Mouse (Mus musculus) embryo, embryonic 11.5 days (tissue): Measurements from ENCODE around the gene Porcn.

Experiments used
- DNase-seq: peaks from one replicate; pipeline ENCODE4 v3.0.0-alpha.2; 2012; ENCODE audit warnings: low read depth, low spot score

The Porcn gene

GRCm38 (mm10) chrX:8206015-8206693 is at the start of gene Porcn:
Gene Porcn, minus strand, starts transcription at chrX:8206525.
- DNase-seq = peak; percentile 61

- no peak for DNase-seq
Observed at GRCm38 (mm10) chrX:8255807-8256206, 49.5 kb upstream of the Porcn start.

DNA sequence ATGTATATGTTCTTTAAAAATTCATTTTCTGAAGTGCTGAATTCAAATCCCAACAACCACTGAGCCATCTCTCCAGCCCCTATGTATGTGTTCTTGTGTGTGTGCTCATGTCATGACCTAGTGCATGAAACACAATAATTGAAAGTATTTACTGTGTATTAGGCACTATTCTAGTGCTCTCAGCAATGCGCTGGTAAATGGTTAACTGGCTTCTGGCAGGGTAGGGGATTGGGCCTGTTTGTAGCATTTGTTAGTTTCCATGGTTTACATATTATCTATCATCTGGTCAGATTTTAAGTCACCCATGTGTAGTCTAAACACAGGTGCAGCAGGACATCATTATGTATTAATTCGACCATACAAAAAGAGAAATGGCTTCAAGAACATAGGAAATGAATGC is 47.4 kb upstream of the Porcn start:
- DNase-seq = no peak

DNA sequence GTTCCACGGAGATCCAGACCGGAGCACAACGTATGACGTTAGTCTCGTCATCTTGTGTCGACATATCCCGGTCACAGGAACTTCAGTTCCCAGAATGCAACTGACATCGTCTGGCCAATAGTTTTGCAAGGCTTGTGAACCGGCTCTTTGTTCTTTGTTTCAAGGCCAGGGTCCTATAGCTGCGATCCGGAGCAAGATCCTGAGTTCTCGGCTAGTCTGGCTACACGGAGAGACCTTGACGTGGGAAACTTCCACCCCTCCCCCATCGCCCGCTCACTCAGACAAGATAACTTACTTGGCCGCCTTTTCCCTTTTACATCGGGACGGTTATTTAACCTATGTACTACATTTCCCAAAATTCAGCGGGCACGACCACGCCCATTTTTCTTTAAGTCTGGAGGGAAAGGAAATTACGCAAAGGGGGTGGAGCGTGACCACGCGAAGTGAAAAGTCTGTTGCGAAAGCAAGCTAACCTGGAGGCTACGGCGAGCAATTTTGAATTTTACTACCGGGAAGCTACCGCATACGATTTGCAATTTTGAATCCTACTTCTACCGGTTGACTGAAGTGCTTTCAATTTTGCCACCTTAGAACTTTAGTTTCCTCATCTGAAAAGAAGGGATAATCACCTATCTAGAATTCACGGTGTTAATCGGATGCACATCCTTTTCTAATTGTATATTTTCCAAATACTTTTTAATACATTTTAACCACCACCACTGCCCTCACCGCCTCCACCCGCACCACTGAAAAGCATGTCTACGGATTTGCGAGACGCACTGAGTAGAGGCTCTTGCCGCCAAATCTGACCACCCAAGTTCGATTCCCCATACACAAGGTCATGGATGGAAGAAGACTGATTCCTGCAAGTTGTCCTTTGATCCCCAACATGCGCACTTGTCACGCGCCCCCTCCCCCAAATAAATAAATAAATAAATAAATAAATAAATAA is 46.3 kb upstream of the Porcn start, which contains the start of gene Ftsj1:
Gene Ftsj1, minus strand, starts transcription at position 73 of the 952 bp plus-strand sequence.
- DNase-seq = peak; percentile 79

GRCm38 (mm10) chrX:8251789-8252333 is 45.5 kb upstream of the Porcn start:
- no peak for DNase-seq

DNA sequence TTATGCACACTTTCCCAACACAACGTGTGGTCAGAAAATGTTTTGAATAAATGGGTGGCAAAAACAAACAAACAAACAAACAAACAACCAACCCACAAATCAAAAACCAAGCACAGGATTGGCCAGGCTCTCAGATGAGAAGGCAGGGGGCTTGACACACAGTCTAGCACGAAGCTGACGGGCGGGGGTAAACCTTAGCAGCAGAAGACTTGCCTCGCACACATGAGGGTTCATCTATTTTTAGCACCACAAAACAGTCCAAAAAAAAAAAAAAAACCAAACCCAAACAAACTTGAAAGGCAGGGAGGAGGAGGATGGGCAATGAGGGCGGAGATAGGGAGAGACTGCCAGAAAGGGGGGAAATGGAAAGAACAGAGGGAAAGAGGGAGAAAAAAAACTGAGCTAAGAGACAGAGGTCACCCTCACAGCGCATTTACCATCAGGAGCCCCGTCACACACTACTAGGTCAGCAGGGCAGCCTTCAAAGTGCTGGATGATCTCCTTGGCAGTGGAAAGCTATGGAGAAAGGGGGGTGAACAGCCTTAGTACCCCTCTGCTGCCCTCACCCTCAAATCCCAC is 42.3 kb upstream of the Porcn start:
- DNase-seq = no peak

GRCm38 (mm10) chrX:8247680-8248079 is 41.4 kb upstream of the Porcn start:
- no peak for DNase-seq

GRCm38 (mm10) chrX:8238804-8239395 is 32.6 kb upstream of the Porcn start:
- no peak for DNase-seq

- no peak for DNase-seq
Observed at GRCm38 (mm10) chrX:8236704-8237103, 30.4 kb upstream of the Porcn start.

DNA sequence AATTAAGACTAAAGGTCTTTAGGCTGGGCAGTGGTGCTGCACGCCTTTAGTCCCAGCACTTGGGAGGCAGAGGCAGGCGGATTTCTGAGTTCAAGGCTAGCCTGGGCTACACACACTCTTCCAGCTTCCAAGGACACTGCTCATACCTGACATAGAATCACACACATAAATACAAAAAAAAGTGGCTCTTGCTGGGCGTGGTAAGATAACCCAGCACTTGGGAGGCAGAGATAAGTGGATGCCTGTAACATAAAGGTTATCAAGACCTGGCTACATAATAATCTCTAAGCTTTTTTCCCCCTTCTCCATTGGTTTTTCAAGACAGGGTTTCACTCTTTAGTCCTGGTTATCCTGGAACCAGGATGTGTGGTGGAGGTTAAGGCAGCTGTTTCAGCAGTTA is 27.3 kb upstream of the Porcn start:
- no peak for DNase-seq

- DNase-seq = no peak
Observed at GRCm38 (mm10) chrX:8230272-8230671, 23.9 kb upstream of the Porcn start.

GRCm38 (mm10) chrX:8223473-8223872 is 17.1 kb upstream of the Porcn start:
- DNase-seq = no peak

DNA sequence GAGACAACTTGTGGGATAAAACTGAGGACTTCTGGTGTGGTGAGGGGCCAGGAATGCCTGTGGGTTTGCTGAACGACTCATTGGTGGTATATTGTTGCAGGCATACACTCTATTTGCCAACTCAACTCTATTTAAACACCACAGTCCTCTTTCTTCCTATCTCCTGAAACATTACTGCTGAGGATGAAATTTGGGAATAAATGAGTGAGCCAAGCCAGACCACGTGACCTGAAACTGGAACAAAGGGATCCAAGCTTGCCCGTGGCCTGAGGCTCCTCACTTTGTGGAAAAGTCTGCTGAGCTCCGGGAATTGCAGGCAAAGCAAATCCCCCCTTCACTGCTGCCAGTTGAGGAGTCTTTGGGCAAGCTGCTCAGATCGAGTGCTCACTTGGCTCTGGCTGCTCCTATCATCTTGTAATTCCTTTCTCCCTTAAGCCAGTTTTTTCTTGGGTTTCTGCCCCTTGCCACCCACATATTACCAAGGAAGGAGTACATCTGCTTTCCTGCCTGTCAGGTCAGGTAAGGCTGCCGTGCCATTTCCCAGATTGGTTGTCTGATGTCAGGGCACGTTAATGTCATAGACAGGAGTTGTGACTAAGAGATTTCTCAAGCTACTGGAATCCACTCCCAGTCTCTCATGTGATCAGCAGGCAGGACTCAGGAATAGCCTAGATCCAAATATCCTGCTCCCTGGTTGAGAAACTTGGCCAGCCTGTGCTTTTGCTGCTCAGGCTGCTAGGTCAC is 16.5 kb upstream of the Porcn start:
- DNase-seq = no peak

- DNase-seq = no peak
Observed at GRCm38 (mm10) chrX:8222296-8222677, 16.0 kb upstream of the Porcn start.

DNA sequence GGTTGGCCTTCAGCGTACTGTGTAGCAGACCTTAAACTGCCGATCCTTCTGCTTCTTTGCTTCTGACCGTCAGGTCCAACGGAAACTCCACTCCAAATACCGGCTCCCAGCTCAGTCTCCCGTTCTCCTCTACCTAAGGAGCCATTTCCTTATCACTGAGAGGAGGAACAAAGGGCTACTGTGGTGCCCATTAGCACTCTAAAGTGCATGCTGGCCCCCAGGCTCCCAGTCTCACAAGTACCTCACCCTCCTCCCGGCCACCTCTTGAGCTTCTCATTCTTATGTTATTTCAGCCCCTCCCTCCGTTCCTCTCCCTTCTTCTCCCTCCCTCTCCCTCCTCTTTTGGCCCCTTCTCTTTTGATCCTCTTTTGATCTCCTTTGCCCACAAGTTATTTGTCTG is 13.3 kb upstream of the Porcn start:
- no peak for DNase-seq

DNA sequence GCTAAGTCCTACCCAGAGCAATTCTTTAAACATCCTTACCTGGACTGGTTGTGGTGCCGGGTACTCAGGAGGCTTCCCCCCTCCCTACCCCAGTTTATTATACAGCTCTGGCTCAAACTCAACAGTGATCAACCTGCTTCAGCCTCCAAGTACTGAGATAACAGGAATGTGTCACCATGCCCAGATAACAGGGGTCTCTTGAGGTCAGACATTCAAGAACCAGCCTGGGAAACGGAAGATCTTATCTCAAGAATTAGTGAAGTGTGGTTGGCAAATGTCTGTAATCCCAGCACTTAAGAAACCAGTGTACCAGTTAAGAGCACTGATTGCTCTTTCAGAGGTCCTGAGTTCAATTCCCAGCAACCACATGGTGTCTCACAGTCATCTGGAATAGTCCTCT is 11.8 kb upstream of the Porcn start:
- no peak for DNase-seq

DNA sequence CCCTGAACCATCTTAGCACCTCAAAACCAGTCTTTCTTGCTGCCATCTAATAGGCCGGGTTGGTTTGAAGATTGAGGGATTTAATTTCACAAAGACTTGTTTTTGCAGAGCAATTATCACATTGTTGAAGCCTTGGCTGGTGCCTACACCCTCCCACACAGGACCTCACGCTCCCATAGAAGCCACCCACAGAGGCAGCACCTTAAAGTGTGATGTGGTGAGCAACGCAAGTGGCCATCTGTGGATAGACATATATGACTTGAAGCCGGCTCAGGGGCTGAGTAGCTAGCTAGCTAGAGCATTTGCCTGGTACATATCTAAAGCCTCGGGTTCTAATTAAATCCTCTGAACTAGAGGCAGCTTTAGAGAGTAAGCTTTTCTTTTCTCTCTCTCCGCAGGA is 11.1 kb upstream of the Porcn start:
- DNase-seq = no peak

DNA sequence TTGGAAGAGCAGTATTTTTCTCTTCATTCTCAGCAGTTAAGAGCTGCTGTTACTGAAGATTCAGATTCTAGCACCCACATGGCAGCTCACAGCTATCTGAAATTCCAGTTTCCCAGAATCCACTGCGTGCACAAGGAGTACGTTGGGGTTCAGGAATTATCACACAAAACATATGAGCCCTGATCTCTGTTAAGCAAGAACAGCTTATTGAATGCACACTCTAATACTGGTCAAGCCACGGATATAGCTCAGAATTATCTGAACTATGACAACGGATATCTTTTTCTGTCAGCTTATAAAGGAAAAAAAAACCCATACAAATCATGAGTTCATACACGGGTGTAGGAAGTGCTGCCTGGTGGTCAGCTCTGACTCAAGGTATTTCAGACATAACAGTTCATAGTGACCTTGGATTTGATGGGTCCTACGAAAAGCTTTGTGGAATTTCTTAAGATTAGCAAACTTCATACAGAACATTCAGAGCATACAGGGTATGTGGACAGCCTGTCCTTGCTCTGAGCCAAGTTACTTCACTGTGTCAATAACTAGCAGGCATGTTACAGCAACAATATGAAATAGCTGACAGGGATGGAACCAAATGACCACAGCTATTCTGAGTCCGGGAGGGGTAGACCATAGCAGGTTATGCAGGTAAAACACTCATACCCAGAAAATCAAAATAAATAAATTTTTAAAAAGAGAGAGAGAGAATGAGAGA is 5.3 kb upstream of the Porcn start:
- no peak for DNase-seq

- no peak for DNase-seq
Observed at GRCm38 (mm10) chrX:8209720-8210119, 3.4 kb upstream of the Porcn start.

- DNase-seq = no peak
Observed at GRCm38 (mm10) chrX:8207224-8207623, 899 bp upstream of the Porcn start.
